Mouse (Mus musculus) bone marrow, adult 2 months (tissue): Measurements from ENCODE around the gene Gm45021.

ENCODE experiments used
- CTCF ChIP-seq: fragments of 200-500 bp; IDR thresholded peaks from 2 replicates; pipeline ENCODE4 v1.5.1; 2011; ENCODE audit warnings: low read length, control low read depth; ENCODE audit not compliant: control insufficient read depth, insufficient read depth
- POLR2A ChIP-seq: fragments of 200-500 bp; IDR thresholded peaks from 2 replicates; pipeline ENCODE4 v1.6.1; 2011; ENCODE audit warnings: low read depth, mild to moderate bottlenecking, control low read depth, low read length, borderline replicate concordance; ENCODE audit not compliant: control insufficient read depth

DNA sequence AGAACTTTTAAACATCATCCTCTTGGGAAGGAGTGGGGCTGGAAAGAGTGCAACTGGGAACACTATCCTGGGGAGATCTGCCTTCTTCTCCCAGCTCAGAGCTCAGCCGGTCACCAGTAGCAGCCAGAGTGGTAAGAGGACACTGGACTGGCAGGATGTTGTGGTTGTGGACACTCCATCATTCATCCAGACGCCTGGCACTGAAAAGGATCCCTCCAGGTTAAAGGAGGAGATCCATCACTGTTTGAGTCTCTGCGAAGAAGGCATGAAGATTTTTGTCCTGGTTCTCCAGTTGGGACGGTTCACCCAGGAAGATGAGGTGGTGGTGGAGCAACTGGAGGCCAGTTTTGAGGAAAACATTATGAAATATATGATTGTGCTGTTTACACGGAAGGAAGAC, 69.3 kb downstream of the Gm45021 start:
- TF ChIP-seq POLR2A (no peak), CTCF (no peak)
